Mouse (Mus musculus) urinary bladder, postnatal 36 days (tissue): ENCODE results near the gene Il18rap.

ENCODE experiments used
- DNase-seq, 2 experiments: peaks; one replicate each; pipeline ENCODE4 v3.0.0; 2022; ENCODE audit warnings: low spot score in 2 of 2, mixed read lengths in 1 of 2

Gene Il18rap

GRCm38 (mm10) chr1:40514851-40515585 is at the start of gene Il18rap:
TSS of gene Il18rap (plus strand) at chr1:40515362.
- no peak for DNase-seq

- peak; percentile 71 to 73 for DNase-seq
Observed at GRCm38 (mm10) chr1:40465477-40466430, 49.4 kb upstream of the Il18rap start, which contains the start of gene Il18r1. TSS of gene Il18r1 (plus strand) at chr1:40465552.

- no peak for DNase-seq
Observed at GRCm38 (mm10) chr1:40467306-40467705, 47.9 kb upstream of the Il18rap start.

- no peak for DNase-seq
Observed at GRCm38 (mm10) chr1:40468805-40469204, 46.4 kb upstream of the Il18rap start.

- no peak for DNase-seq
Observed at GRCm38 (mm10) chr1:40469900-40470299, 45.3 kb upstream of the Il18rap start.

GRCm38 (mm10) chr1:40472401-40472800 is 42.8 kb upstream of the Il18rap start:
- DNase-seq: no peak

GRCm38 (mm10) chr1:40473640-40474039 is 41.5 kb upstream of the Il18rap start:
- no peak for DNase-seq

- no peak for DNase-seq
Observed at GRCm38 (mm10) chr1:40474336-40474735, 40.8 kb upstream of the Il18rap start.

- no peak for DNase-seq
Observed at GRCm38 (mm10) chr1:40475697-40476096, 39.5 kb upstream of the Il18rap start.

- no peak for DNase-seq
Observed at GRCm38 (mm10) chr1:40476756-40477155, 38.4 kb upstream of the Il18rap start.

GRCm38 (mm10) chr1:40479505-40479923 is 35.6 kb upstream of the Il18rap start:
- DNase-seq: no peak

- DNase-seq: no peak
Observed at GRCm38 (mm10) chr1:40494594-40494993, 20.6 kb upstream of the Il18rap start.

- DNase-seq: no peak
Observed at GRCm38 (mm10) chr1:40499708-40500107, 15.5 kb upstream of the Il18rap start.

- DNase-seq: no peak
Observed at GRCm38 (mm10) chr1:40501126-40501525, 14.0 kb upstream of the Il18rap start.

- no peak for DNase-seq
Observed at GRCm38 (mm10) chr1:40501546-40502398, 13.4 kb upstream of the Il18rap start.

- DNase-seq: no peak
Observed at GRCm38 (mm10) chr1:40504548-40504947, 10.6 kb upstream of the Il18rap start.

- no peak for DNase-seq
Observed at GRCm38 (mm10) chr1:40516364-40516763, 1.2 kb downstream of the Il18rap start.

GRCm38 (mm10) chr1:40522918-40523317 is 7.8 kb downstream of the Il18rap start:
- no peak for DNase-seq

- no peak for DNase-seq
Observed at GRCm38 (mm10) chr1:40523971-40524722, 9.0 kb downstream of the Il18rap start.

GRCm38 (mm10) chr1:40529287-40529686 is 14.1 kb downstream of the Il18rap start:
- DNase-seq: no peak

GRCm38 (mm10) chr1:40537577-40537976 is 22.4 kb downstream of the Il18rap start:
- DNase-seq: no peak
